Mouse (Mus musculus): Measurements from ENCODE around the gene Dll4. TPM values are rescaled to one million over a fixed set of nuclear protein-coding genes. Genes with fewer than 3 reads are reported as not detected.
A peak's percentile ranks its signal among the peaks of the same experiment; 100 is the strongest.

Dll4 gene
- polyA plus RNA-seq, 1 experiment, result not detected

DNA sequence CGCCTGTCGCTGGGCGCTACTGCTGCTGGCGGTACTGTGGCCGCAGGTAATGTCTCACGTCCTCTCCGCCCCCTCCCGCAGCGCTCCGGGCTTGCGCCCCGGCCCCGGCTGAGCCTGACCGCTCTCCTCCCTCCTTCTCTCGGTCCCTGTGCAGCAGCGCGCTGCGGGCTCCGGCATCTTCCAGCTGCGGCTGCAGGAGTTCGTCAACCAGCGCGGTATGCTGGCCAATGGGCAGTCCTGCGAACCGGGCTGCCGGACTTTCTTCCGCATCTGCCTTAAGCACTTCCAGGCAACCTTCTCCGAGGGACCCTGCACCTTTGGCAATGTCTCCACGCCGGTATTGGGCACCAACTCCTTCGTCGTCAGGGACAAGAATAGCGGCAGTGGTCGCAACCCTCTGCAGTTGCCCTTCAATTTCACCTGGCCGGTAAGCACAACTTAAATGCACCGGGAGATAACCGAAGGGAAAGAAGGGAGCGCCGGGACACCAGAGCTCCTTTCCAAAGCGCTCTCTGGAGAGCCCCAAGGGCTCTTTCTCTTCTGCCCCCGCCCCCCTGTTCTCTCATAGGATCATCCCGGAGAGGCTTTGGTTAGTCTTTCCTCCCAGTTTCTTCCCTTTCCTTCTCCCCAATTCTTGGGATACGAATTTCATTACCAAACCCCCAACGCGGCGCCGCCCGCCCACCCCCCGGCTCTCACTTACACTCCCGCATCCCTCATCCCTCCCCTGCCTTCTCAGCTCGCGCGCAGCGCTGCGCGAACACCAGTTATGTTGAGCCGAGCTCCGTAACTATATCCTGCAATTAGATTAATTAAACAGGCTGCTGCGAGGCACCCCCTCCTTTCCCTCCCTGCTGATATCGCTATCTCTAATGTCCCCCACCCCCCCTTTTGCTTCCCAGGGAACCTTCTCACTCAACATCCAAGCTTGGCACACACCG lies 847 bp downstream of the Dll4 start:
- Histone ChIP-seq H3K4me3 (ENCODE audit: insufficient read depth, poor library complexity, severe bottlenecking) (no peak overlapping the region), H3K27me3 (ENCODE audit: control insufficient read depth, insufficient read depth, insufficient read length) (peaks cover 66% of the 10 kb centered on the region), H3ac (ENCODE audit: control insufficient read depth, insufficient read length, low read depth) (peak overlapping the region; percentile 42), H3K79me2 (ENCODE audit: control insufficient read depth, insufficient read depth) (no peaks in the 10 kb centered on the region), H3K79me3 (ENCODE audit: low read depth) (no peaks in the 10 kb centered on the region), H3K36me3 (ENCODE audit: control insufficient read depth, insufficient read depth) (no peaks in the 10 kb centered on the region)
- TF ChIP-seq CEBPB (IDR thresholded peaks at IDR 0.05; ENCODE audit: low read depth) (no peak), MAX (IDR thresholded peaks at IDR 0.05) (no peak), CTCF (IDR thresholded peaks at IDR 0.05; ENCODE audit: control insufficient read depth, insufficient read depth, insufficient read length) (no peak), FOSL1 (IDR thresholded peaks at IDR 0.05; ENCODE audit: insufficient read depth, low read length, poor library complexity, severe bottlenecking) (no peak), MYOG (IDR thresholded peaks at IDR 0.05; ENCODE audit: control insufficient read depth, extremely low read depth, insufficient read length) (no peak), USF1 (IDR thresholded peaks at IDR 0.05; ENCODE audit: low read depth) (no peak), MYOD1 (IDR thresholded peaks at IDR 0.05; ENCODE audit: control insufficient read depth, insufficient read length, low read depth) (no peak)

GRCm38 (mm10) chr2:119327102-119327480 lies 1.5 kb downstream of the Dll4 start:
- no peak overlapping the region for H3ac ChIP-seq (ENCODE audit: control insufficient read depth, insufficient read length, low read depth)
- no peaks in the 10 kb centered on the region for H3K79me3 ChIP-seq (ENCODE audit: low read depth)
- TF ChIP-seq CTCF (IDR thresholded peaks at IDR 0.05; ENCODE audit: control insufficient read depth, insufficient read depth, insufficient read length), result no peak
- no peak for TF ChIP-seq MYOD1 (IDR thresholded peaks at IDR 0.05; ENCODE audit: control insufficient read depth, insufficient read length, low read depth)
- TF ChIP-seq MYOG (IDR thresholded peaks at IDR 0.05; ENCODE audit: control insufficient read depth, extremely low read depth, insufficient read length), result no peak
- peaks cover 72% of the 10 kb centered on the region for H3K27me3 ChIP-seq (ENCODE audit: control insufficient read depth, insufficient read depth, insufficient read length)
- H3K36me3 ChIP-seq (ENCODE audit: control insufficient read depth, insufficient read depth), result no peaks in the 10 kb centered on the region
- no peak overlapping the region for H3K4me3 ChIP-seq (ENCODE audit: insufficient read depth, poor library complexity, severe bottlenecking)
- no peaks in the 10 kb centered on the region for H3K79me2 ChIP-seq (ENCODE audit: control insufficient read depth, insufficient read depth)

- Histone ChIP-seq H3K79me2 (ENCODE audit: control insufficient read depth, insufficient read depth) (no peaks in the 10 kb centered on the region), H3K36me3 (ENCODE audit: control insufficient read depth, insufficient read depth) (no peaks in the 10 kb centered on the region), H3K27me3 (ENCODE audit: control insufficient read depth, insufficient read depth, insufficient read length) (peaks cover 78% of the 10 kb centered on the region), H3ac (ENCODE audit: control insufficient read depth, insufficient read length, low read depth) (no peak overlapping the region), H3K4me3 (ENCODE audit: insufficient read depth, poor library complexity, severe bottlenecking) (no peak overlapping the region), H3K79me3 (ENCODE audit: low read depth) (no peaks in the 10 kb centered on the region)
- TF ChIP-seq MYOG (IDR thresholded peaks at IDR 0.05; ENCODE audit: control insufficient read depth, extremely low read depth, insufficient read length) (no peak), CTCF (IDR thresholded peaks at IDR 0.05; ENCODE audit: control insufficient read depth, insufficient read depth, insufficient read length) (no peak), MYOD1 (IDR thresholded peaks at IDR 0.05; ENCODE audit: control insufficient read depth, insufficient read length, low read depth) (no peak), FOSL1 (IDR thresholded peaks at IDR 0.05; ENCODE audit: insufficient read depth, low read length, poor library complexity, severe bottlenecking) (no peak), USF1 (IDR thresholded peaks at IDR 0.05; ENCODE audit: low read depth) (no peak), MAX (IDR thresholded peaks at IDR 0.05) (no peak), CEBPB (IDR thresholded peaks at IDR 0.05; ENCODE audit: low read depth) (no peak)
These were observed 2.5 kb downstream of the Dll4 start for GRCm38 (mm10) chr2:119327942-119328526.

DNA sequence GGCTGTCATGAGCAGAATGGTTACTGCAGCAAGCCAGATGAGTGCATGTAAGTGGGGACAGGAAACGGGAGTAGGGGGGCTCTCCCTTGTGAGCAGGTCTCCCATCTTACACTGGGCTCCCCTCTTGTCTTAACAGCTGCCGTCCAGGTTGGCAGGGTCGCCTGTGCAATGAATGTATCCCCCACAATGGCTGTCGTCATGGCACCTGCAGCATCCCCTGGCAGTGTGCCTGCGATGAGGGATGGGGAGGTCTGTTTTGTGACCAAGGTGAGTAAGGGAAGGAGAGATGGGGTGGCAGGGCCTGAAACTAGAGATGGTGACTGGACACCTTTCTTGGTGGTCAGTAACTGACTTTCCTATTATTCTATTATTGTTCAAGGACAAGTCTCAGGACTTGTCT lies 3.0 kb downstream of the Dll4 start:
- peaks cover 78% of the 10 kb centered on the region for H3K27me3 ChIP-seq (ENCODE audit: control insufficient read depth, insufficient read depth, insufficient read length)
- no peak overlapping the region for H3ac ChIP-seq (ENCODE audit: control insufficient read depth, insufficient read length, low read depth)
- TF ChIP-seq MAX (IDR thresholded peaks at IDR 0.05), result no peak
- no peak for TF ChIP-seq CEBPB (IDR thresholded peaks at IDR 0.05; ENCODE audit: low read depth)
- TF ChIP-seq USF1 (IDR thresholded peaks at IDR 0.05; ENCODE audit: low read depth), result no peak
- TF ChIP-seq FOSL1 (IDR thresholded peaks at IDR 0.05; ENCODE audit: insufficient read depth, low read length, poor library complexity, severe bottlenecking), result no peak
- no peak for TF ChIP-seq CTCF (IDR thresholded peaks at IDR 0.05; ENCODE audit: control insufficient read depth, insufficient read depth, insufficient read length)
- no peak for TF ChIP-seq MYOG (IDR thresholded peaks at IDR 0.05; ENCODE audit: control insufficient read depth, extremely low read depth, insufficient read length)
- no peak for TF ChIP-seq MYOD1 (IDR thresholded peaks at IDR 0.05; ENCODE audit: control insufficient read depth, insufficient read length, low read depth)
- H3K79me3 ChIP-seq (ENCODE audit: low read depth), result no peaks in the 10 kb centered on the region
- no peaks in the 10 kb centered on the region for H3K79me2 ChIP-seq (ENCODE audit: control insufficient read depth, insufficient read depth)
- no peak overlapping the region for H3K4me3 ChIP-seq (ENCODE audit: insufficient read depth, poor library complexity, severe bottlenecking)
- no peaks in the 10 kb centered on the region for H3K36me3 ChIP-seq (ENCODE audit: control insufficient read depth, insufficient read depth)

- H3K4me3 ChIP-seq (ENCODE audit: insufficient read depth, poor library complexity, severe bottlenecking), result no peak overlapping the region
- no peaks in the 10 kb centered on the region for H3K79me3 ChIP-seq (ENCODE audit: low read depth)
- H3K36me3 ChIP-seq (ENCODE audit: control insufficient read depth, insufficient read depth), result no peaks in the 10 kb centered on the region
- H3ac ChIP-seq (ENCODE audit: control insufficient read depth, insufficient read length, low read depth), result no peak overlapping the region
- H3K79me2 ChIP-seq (ENCODE audit: control insufficient read depth, insufficient read depth), result no peaks in the 10 kb centered on the region
- no peak for TF ChIP-seq MYOD1 (IDR thresholded peaks at IDR 0.05; ENCODE audit: control insufficient read depth, insufficient read length, low read depth)
- no peak for TF ChIP-seq MYOG (IDR thresholded peaks at IDR 0.05; ENCODE audit: control insufficient read depth, extremely low read depth, insufficient read length)
- TF ChIP-seq CTCF (IDR thresholded peaks at IDR 0.05; ENCODE audit: control insufficient read depth, insufficient read depth, insufficient read length), result no peak
- TF ChIP-seq FOSL1 (IDR thresholded peaks at IDR 0.05; ENCODE audit: insufficient read depth, low read length, poor library complexity, severe bottlenecking), result no peak
- TF ChIP-seq CEBPB (IDR thresholded peaks at IDR 0.05; ENCODE audit: low read depth), result no peak
- TF ChIP-seq USF1 (IDR thresholded peaks at IDR 0.05; ENCODE audit: low read depth), result no peak
- TF ChIP-seq MAX (IDR thresholded peaks at IDR 0.05), result no peak
- peaks cover 81% of the 10 kb centered on the region for H3K27me3 ChIP-seq (ENCODE audit: control insufficient read depth, insufficient read depth, insufficient read length)
These were observed 3.7 kb downstream of the Dll4 start for GRCm38 (mm10) chr2:119329123-119329817.
